Mouse (Mus musculus) kidney, adult 2 months (tissue): ENCODE results near the gene Metap1. TPM values are rescaled to one million over a fixed set of nuclear protein-coding genes. Genes with fewer than 3 reads are reported as not detected.
"Not testable (repeated sequence)": the region's sequence is repeated elsewhere in the genome, so short reads cannot be mapped to it uniquely, and the experiment has no call there.

Experiments used
- DNase-seq: peaks from one replicate; pipeline ENCODE4 v3.0.0; 2021
- H3K27ac ChIP-seq: fragments of 200-500 bp; 2 replicates; pipeline ENCODE4 v1.5.1; 2012; ENCODE audit warnings: low read depth, low read length, control low read depth, inconsistent platforms; ENCODE audit not compliant: insufficient read depth
- H3K27me3 ChIP-seq: fragments of 200-500 bp; replicated peaks from 2 replicates; pipeline ENCODE4 v1.6.1; 2012; ENCODE audit warnings: mild to moderate bottlenecking, moderate library complexity, low read length, inconsistent platforms; ENCODE audit not compliant: control insufficient read depth, insufficient read depth
- H3K36me3 ChIP-seq: fragments of 200-500 bp; 2 replicates; pipeline ENCODE4 v1.6.1; 2012; ENCODE audit warnings: mild to moderate bottlenecking, moderate library complexity, low read length, inconsistent platforms; ENCODE audit not compliant: control insufficient read depth, insufficient read depth
- H3K4me1 ChIP-seq: fragments of 200-500 bp; 2 replicates; pipeline ENCODE4 v1.6.1; 2011; ENCODE audit warnings: low read length; ENCODE audit not compliant: control insufficient read depth, insufficient read depth
- H3K4me3 ChIP-seq: fragments of 200-500 bp; 2 replicates; pipeline ENCODE4 v1.5.1; 2011; ENCODE audit warnings: mild to moderate bottlenecking, low read depth, low read length, control low read depth; ENCODE audit not compliant: insufficient read depth
- CTCF ChIP-seq: fragments of 200-500 bp; conservative IDR thresholded peaks from 2 replicates; pipeline ENCODE4 v1.5.1; 2011; ENCODE audit warnings: low read depth, mild to moderate bottlenecking, control low read depth, low read length, moderate library complexity, mixed read lengths; ENCODE audit not compliant: insufficient read depth, insufficient read length
- POLR2A ChIP-seq: fragments of 200-500 bp; IDR thresholded peaks from one replicate; pipeline ENCODE4 v1.6.1; 2011; ENCODE audit warnings: low read depth, low read length, control low read depth
- WGBS: fragments of 180-500 bp; shearing (Covaris S2); methylation state at CpG from one replicate; pipeline ENCODE4 v1.1.7; 2018; 5-methylcytosine and 5-hydroxymethylcytosine counted together
- polyA plus RNA-seq: library from polyadenylated mRNA; depleted of rRNA; stranded (reverse); fragments of >200 nt; gene quantifications from 2 replicates; pipeline ENCODE4 v1.2.3, GENCODE M21; 2012

Gene Metap1
- polyA plus RNA-seq, 1 experiment, result 22.6 TPM

DNA sequence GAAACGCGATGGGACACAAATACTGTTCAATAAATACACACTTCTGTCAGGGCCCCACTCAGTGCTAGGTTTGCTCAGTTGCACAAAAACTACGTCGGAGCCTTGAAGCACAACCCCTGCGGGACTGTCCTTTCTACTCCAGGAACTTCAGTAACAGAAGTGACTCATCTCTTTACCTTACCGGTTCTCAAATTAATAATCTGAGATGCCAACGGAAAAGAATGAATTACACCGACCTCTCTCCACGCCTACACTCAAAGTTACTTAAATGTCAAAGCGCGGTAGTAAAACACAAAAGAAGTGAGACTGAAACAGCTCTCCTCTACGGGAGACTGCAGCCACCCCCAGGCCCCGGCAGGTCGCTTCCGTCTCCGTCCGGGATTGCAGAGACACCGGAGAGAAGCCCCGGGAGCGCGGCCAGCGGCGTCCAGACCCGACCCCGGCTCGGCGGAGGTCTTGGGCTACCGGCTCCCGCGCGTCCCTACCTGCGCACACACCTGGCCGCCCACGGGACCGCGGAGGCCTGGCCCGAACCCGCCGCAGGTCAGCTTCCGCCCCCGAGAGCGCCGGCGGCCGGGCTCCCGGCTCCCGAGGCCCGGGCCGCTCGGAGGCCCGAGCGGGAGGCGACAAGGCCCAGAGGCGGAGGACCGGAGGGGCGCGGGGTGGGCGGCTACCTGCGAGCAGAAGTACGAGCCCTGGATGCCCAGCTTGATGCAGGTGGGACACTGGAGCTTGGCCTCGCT, 560 bp downstream of the Metap1 start:
- Histone ChIP-seq H3K27ac (no peak overlapping the region), H3K4me3 (peak overlapping the region; percentile 61), H3K36me3 (no peaks in the 10 kb centered on the region), H3K27me3 (no peaks in the 10 kb centered on the region), H3K4me1 (peaks cover 9% of the 10 kb centered on the region)
- no peak for DNase-seq
- no peak for TF ChIP-seq CTCF
- no peak for TF ChIP-seq POLR2A
- under 1% methylated on average over 61 of the region's 61 CpGs for WGBS

DNA sequence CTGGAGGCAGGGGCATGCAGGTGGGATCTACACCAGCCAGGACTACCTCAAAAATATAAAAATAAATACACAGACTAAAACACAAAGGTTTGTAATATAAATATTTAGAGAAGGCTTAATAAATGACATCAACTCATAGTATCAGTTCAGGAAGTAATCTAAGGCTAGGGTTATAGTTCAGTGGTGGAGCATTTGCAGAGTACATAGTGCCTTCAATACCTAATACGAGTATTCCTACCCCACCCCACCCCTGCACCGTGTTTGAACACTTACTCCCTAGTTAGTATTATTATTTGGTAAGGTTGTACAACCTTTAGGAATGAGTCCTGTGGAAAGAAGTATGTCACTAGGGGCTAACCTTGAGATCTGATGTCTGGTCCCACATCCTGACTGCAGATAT, 6.1 kb downstream of the Metap1 start:
- H3K27me3 ChIP-seq, result no peaks in the 10 kb centered on the region
- DNase-seq, result no peak
- peaks cover 9% of the 10 kb centered on the region for H3K4me1 ChIP-seq
- no peak overlapping the region for H3K4me3 ChIP-seq
- H3K27ac ChIP-seq, result no peak overlapping the region
- TF ChIP-seq CTCF (no peak), POLR2A (no peak)
- no peaks in the 10 kb centered on the region; the same call in none of the 2 replicates for H3K36me3 ChIP-seq
- 79% methylated on average over 2 of the region's 2 CpGs for WGBS

DNA sequence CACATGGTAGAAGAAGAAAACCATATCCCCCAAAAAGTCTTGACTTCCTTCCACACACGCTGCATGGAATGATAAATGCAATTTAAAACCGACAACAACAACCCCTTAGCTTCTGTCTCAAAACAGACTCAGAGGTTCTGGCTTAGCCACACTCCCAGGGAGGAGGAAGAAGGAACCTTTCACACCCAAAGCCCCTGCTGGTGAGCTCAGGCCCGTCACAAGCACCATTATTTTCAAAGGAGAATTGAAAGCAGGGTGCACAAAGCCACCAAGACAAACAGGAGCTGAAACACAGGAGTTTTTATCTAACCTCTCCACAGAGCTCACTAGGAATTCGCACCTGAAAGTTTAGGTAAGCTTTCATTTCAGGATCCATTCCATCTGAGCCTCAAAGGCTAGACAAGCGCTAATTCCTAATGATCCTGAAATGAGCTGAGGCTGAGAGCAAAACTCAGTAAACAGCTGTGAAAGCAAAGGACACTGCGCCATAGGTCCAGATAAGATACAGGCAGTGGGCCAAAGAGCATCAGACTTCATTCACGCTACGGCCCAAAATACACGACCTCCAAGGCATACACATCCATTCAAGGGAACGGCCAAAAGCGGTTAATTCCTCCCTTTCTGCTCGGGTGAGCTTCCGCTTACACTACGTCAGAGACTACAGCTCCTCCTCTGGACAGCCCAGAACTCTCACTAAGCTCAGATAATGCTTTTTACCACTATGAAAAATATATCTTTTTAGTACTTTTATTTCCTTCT, 7.6 kb downstream of the Metap1 start:
- Histone ChIP-seq H3K4me3 (no peak overlapping the region), H3K36me3 (no peaks in the 10 kb centered on the region; the same call in none of the 2 replicates), H3K27ac (no peak overlapping the region), H3K4me1 (peaks cover 6% of the 10 kb centered on the region; the same call in 1 of the 2 replicates), H3K27me3 (no peaks in the 10 kb centered on the region)
- DNase-seq, result no peak
- TF ChIP-seq POLR2A (no peak), CTCF (no peak)
- 65% methylated on average over 14 of the region's 14 CpGs for WGBS

GRCm38 (mm10) chr3:138479489-138479888, 9.8 kb downstream of the Metap1 start:
- Histone ChIP-seq H3K27ac (no peak overlapping the region), H3K27me3 (no peaks in the 10 kb centered on the region), H3K4me1 (no peaks in the 10 kb centered on the region), H3K4me3 (no peak overlapping the region), H3K36me3 (no peaks in the 10 kb centered on the region; the same call in none of the 2 replicates)
- DNase-seq, result no peak
- no peak for TF ChIP-seq POLR2A
- no peak for TF ChIP-seq CTCF
- 94% methylated on average over 8 of the region's 8 CpGs for WGBS

DNA sequence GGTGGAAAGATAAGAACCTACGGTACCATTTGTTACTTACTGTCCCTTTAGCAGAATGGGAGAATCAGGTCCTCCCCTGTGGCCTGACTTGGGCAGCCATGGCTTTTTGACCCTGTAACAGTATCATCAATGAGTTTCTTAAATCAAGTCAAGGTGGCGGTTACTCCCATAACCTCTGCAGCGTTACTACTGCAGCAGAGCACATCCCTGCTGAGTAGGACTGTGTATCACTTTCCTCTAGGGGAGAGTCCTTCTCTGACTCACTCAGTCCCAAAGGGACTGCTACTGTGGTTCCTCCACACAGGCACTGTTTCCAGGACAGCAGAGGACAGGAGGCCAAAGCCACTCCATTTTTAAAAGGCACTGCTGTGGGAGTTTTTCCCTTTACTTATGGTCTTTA, 18.2 kb downstream of the Metap1 start:
- no peak for DNase-seq
- 77% methylated on average over 3 of the region's 3 CpGs for WGBS
- H3K4me1 ChIP-seq, result no peaks in the 10 kb centered on the region
- H3K27me3 ChIP-seq, result no peaks in the 10 kb centered on the region
- peaks cover 1% of the 10 kb centered on the region for H3K36me3 ChIP-seq
- no peak overlapping the region for H3K27ac ChIP-seq
- TF ChIP-seq CTCF, result no peak
- TF ChIP-seq POLR2A, result no peak
- H3K4me3 ChIP-seq, result no peak overlapping the region

DNA sequence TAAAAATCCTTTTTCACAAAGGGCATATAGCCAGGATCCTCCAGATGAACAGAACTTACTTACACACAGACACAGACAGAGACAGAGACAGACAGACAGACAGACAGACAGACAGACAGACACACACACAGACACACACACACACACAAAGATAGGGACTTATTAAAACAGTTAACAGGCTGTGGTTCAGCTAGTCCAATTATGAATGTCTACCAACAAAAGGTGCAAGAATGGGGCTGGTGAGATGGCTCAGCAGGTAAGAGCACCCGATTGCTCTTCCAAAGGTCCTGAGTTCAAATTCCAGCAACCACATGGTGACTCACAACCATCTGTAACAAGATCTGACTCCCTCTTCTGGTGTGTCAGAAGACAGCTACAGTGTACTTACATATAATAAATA, 22.7 kb downstream of the Metap1 start:
- H3K27me3 ChIP-seq, H3K36me3 ChIP-seq, DNase-seq, H3K4me3 ChIP-seq, H3K27ac ChIP-seq, H3K4me1 ChIP-seq: not testable (repeated sequence)
- 71% methylated on average over 1 of the region's 1 CpGs for WGBS

DNA sequence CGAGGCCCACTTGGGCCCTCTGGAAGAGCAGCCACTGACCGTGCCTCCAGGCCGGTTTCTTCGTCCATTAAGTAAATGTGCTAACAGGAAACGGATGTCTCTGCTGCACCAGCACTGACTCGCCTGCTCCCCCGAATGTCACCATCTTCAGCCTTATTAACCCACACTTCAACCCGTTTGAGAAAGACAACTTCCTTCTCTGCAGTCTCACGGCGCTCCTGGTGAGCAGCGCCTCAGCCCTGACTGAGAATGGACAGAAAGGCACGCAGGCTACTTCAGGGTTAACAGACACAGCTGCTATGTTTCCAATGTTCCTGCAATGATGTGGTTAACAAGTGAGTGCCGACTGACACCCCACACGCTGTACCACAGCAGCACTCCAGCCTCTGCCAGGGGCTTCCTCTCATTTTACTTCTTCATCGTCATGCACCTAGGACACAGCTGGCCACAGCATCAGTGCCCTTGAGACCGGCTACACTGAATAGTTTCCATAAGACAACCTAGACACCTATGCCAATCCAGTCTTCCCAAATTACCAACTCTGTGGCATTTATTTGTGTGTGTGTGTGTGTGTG, 24.7 kb downstream of the Metap1 start:
- Histone ChIP-seq H3K27me3 (no peaks in the 10 kb centered on the region), H3K36me3 (peaks cover 3% of the 10 kb centered on the region), H3K4me3 (no peak overlapping the region), H3K4me1 (peaks cover 6% of the 10 kb centered on the region), H3K27ac (no peak overlapping the region)
- DNase-seq, result no peak
- WGBS, result 67% methylated on average over 16 of the region's 16 CpGs
- TF ChIP-seq POLR2A (no peak), CTCF (no peak)
